Mouse (Mus musculus) MEL (cell line): ENCODE results near the gene Helz2. TPM values are rescaled to one million over a fixed set of nuclear protein-coding genes. Genes with fewer than 3 reads are reported as not detected.
A peak's percentile ranks its signal among the peaks of the same experiment; 100 is the strongest.

ENCODE experiments used
- DNase-seq: peaks from one replicate; pipeline ENCODE4 v3.0.0; 2011; ENCODE audit warnings: low read depth, low spot score
- H3K27ac ChIP-seq: 2 replicates; pipeline ENCODE4 v1.5.1; 2012; ENCODE audit warnings: low read depth, mild to moderate bottlenecking, control low read depth, low read length, moderate library complexity; ENCODE audit not compliant: control insufficient read depth
- H3K27me3 ChIP-seq, 2 experiments: fragments of 150-350 bp in 1 of 2; sonication (generic) in 1 of 2; 2 replicates each; pipeline ENCODE4 v1.6.1; 2012; ENCODE audit warnings: low read length in 2 of 2, mild to moderate bottlenecking in 2 of 2, improper control_type of control experiment in 1 of 2, moderate library complexity in 1 of 2; ENCODE audit not compliant: insufficient read depth in 2 of 2, control insufficient read depth in 1 of 2
- H3K36me3 ChIP-seq, 2 experiments: 2 replicates each; pipeline ENCODE4 v1.6.1; 2012 to 2014; ENCODE audit warnings: low read length in 2 of 2, improper control_type of control experiment in 1 of 2, inconsistent platforms in 1 of 2, mild to moderate bottlenecking in 1 of 2; ENCODE audit not compliant: insufficient read depth in 2 of 2, control insufficient read depth in 1 of 2
- H3K4me1 ChIP-seq, 2 experiments: fragments of 150-350 bp in 1 of 2; sonication (generic) in 1 of 2; 2 replicates each; pipeline ENCODE4 v1.6.1; 2012; ENCODE audit warnings: low read length in 2 of 2, improper control_type of control experiment in 1 of 2, mild to moderate bottlenecking in 1 of 2; ENCODE audit not compliant: insufficient read depth in 2 of 2, control insufficient read depth in 1 of 2
- H3K4me3 ChIP-seq, 2 experiments: fragments of 150-350 bp in 1 of 2; sonication (generic) in 1 of 2; 2 replicates each; pipeline ENCODE4 v1.5.1; 2012; ENCODE audit warnings: low read depth in 2 of 2, low read length in 2 of 2, mild to moderate bottlenecking in 2 of 2, moderate library complexity in 2 of 2, control low read depth in 1 of 2, improper control_type of control experiment in 1 of 2; ENCODE audit not compliant: control insufficient read depth in 1 of 2, insufficient read depth in 1 of 2
- H3K79me2 ChIP-seq: 2 replicates; pipeline ENCODE4 v1.6.1; 2012; ENCODE audit warnings: mild to moderate bottlenecking, low read length, moderate library complexity; ENCODE audit not compliant: control insufficient read depth, poor library complexity, insufficient read depth
- H3K9ac ChIP-seq: 2 replicates; pipeline ENCODE4 v1.6.1; 2012; ENCODE audit warnings: low read depth, mild to moderate bottlenecking, control low read depth, low read length, moderate library complexity; ENCODE audit not compliant: control insufficient read depth, poor library complexity, severe bottlenecking
- H3K9me3 ChIP-seq: fragments of 150-350 bp; sonication (generic); replicated peaks from 2 replicates; pipeline ENCODE4 v1.6.1; 2012; ENCODE audit warnings: mild to moderate bottlenecking, low read length, improper control_type of control experiment, moderate library complexity; ENCODE audit not compliant: insufficient read depth
- BHLHE40 ChIP-seq: IDR thresholded peaks from 2 replicates; pipeline ENCODE4 v1.6.1; 2012; ENCODE audit warnings: low read depth, mild to moderate bottlenecking, inconsistent platforms, low read length, improper control_type of control experiment, borderline replicate concordance
- CHD1 ChIP-seq: IDR thresholded peaks from 2 replicates; pipeline ENCODE4 v1.6.1; 2012; ENCODE audit warnings: low read depth, mild to moderate bottlenecking, inconsistent platforms, low read length, improper control_type of control experiment
- CTCF ChIP-seq, 3 experiments: IDR thresholded peaks in 2 of 3; conservative IDR thresholded peaks in 1 of 3; 2 replicates each; pipeline ENCODE4 v1.5.1; 2011 to 2012; ENCODE audit warnings: low read length in 3 of 3, low read depth in 2 of 3, mild to moderate bottlenecking in 2 of 3, improper control_type of control experiment in 1 of 3, inconsistent platforms in 1 of 3, mixed read lengths in 1 of 3, moderate library complexity in 1 of 3; ENCODE audit not compliant: control insufficient read depth in 1 of 3, insufficient read depth in 1 of 3, poor library complexity in 1 of 3, severe bottlenecking in 1 of 3
- ELF1 ChIP-seq: IDR thresholded peaks from 2 replicates; pipeline ENCODE4 v1.6.1; 2014; ENCODE audit warnings: low read depth, mild to moderate bottlenecking, inconsistent platforms, low read length, improper control_type of control experiment, moderate library complexity
- EP300 ChIP-seq, 2 experiments: IDR thresholded peaks; 2 replicates each; pipeline ENCODE4 v1.6.1; 2011; ENCODE audit warnings: improper control_type of control experiment in 2 of 2, low read length in 2 of 2, low read depth in 1 of 2, mild to moderate bottlenecking in 1 of 2
- GABPA ChIP-seq: IDR thresholded peaks from 2 replicates; pipeline ENCODE4 v1.6.1; 2012; ENCODE audit warnings: low read depth, mild to moderate bottlenecking, inconsistent platforms, low read length, improper control_type of control experiment, moderate library complexity
- GATA1 ChIP-seq: IDR thresholded peaks from 2 replicates; pipeline ENCODE4 v1.6.1; 2011; ENCODE audit warnings: low read depth, low read length, improper control_type of control experiment
- HCFC1 ChIP-seq: IDR thresholded peaks from 2 replicates; pipeline ENCODE4 v1.6.1; 2012; ENCODE audit warnings: low read depth, mild to moderate bottlenecking, inconsistent platforms, low read length, improper control_type of control experiment, moderate library complexity
- JUND ChIP-seq: IDR thresholded peaks from 2 replicates; pipeline ENCODE4 v1.6.1; 2011; ENCODE audit warnings: low read depth, mild to moderate bottlenecking, improper control_type of control experiment, low read length
- MAZ ChIP-seq: IDR thresholded peaks from 2 replicates; pipeline ENCODE4 v1.6.1; 2012; ENCODE audit warnings: low read depth, mild to moderate bottlenecking, inconsistent platforms, low read length, improper control_type of control experiment
- NELFE ChIP-seq: IDR thresholded peaks from 2 replicates; pipeline ENCODE4 v1.6.1; 2011; ENCODE audit warnings: low read depth, low read length, improper control_type of control experiment
- POLR2A ChIP-seq, 2 experiments: IDR thresholded peaks; 2 replicates each; pipeline ENCODE4 v1.6.1; 2011 to 2012; ENCODE audit warnings: low read length in 2 of 2, mild to moderate bottlenecking in 2 of 2, control low read depth in 1 of 2, improper control_type of control experiment in 1 of 2, low read depth in 1 of 2, moderate library complexity in 1 of 2; ENCODE audit not compliant: control insufficient read depth in 1 of 2, insufficient read depth in 1 of 2, poor library complexity in 1 of 2
- POLR2AphosphoS5 ChIP-seq: IDR thresholded peaks from 2 replicates; pipeline ENCODE4 v1.6.1; 2012; ENCODE audit warnings: low read depth, borderline replicate concordance, mild to moderate bottlenecking, inconsistent platforms, low read length, moderate library complexity, mixed read lengths
- RAD21 ChIP-seq: IDR thresholded peaks from 2 replicates; pipeline ENCODE4 v1.6.1; 2011; ENCODE audit warnings: mild to moderate bottlenecking, low read depth, low read length, improper control_type of control experiment
- RCOR1 ChIP-seq: IDR thresholded peaks from 2 replicates; pipeline ENCODE4 v1.6.1; 2012; ENCODE audit warnings: low read depth, mild to moderate bottlenecking, inconsistent platforms, low read length, improper control_type of control experiment
- SIN3A ChIP-seq: IDR thresholded peaks from 2 replicates; pipeline ENCODE4 v1.6.1; 2012; ENCODE audit warnings: low read length, improper control_type of control experiment, inconsistent platforms
- SMC3 ChIP-seq: IDR thresholded peaks from 2 replicates; pipeline ENCODE4 v1.6.1; 2011; ENCODE audit warnings: low read depth, low read length, improper control_type of control experiment
- TAL1 ChIP-seq: IDR thresholded peaks from 2 replicates; pipeline ENCODE4 v1.6.1; 2012; ENCODE audit warnings: mild to moderate bottlenecking, inconsistent platforms, low read length, moderate library complexity, mixed read lengths
- TCF12 ChIP-seq: IDR thresholded peaks from 2 replicates; pipeline ENCODE4 v1.6.1; 2014; ENCODE audit warnings: low read depth, mild to moderate bottlenecking, inconsistent platforms, low read length, improper control_type of control experiment, moderate library complexity
- USF2 ChIP-seq, 2 experiments: IDR thresholded peaks; 2 replicates each; pipeline ENCODE4 v1.6.1; 2011 to 2012; ENCODE audit warnings: improper control_type of control experiment in 2 of 2, low read length in 2 of 2, borderline replicate concordance in 1 of 2, inconsistent platforms in 1 of 2, low read depth in 1 of 2, mild to moderate bottlenecking in 1 of 2; ENCODE audit not compliant: insufficient read depth in 1 of 2
- ZC3H11A ChIP-seq: IDR thresholded peaks from 2 replicates; pipeline ENCODE4 v1.6.1; 2012; ENCODE audit warnings: low read depth, mild to moderate bottlenecking, inconsistent platforms, low read length, improper control_type of control experiment
- ZMIZ1 ChIP-seq: IDR thresholded peaks from 2 replicates; pipeline ENCODE4 v1.6.1; 2012; ENCODE audit warnings: low read depth, mild to moderate bottlenecking, inconsistent platforms, low read length, improper control_type of control experiment, moderate library complexity
- ZNF384 ChIP-seq: IDR thresholded peaks from 2 replicates; pipeline ENCODE4 v1.6.1; 2012; ENCODE audit warnings: low read depth, mild to moderate bottlenecking, inconsistent platforms, low read length, improper control_type of control experiment
- polyA plus RNA-seq, 2 experiments: library from polyadenylated mRNA; stranded (reverse) in 1 of 2; unstranded in 1 of 2; fragments of >175 nt in 1 of 2; fragments of >200 nt in 1 of 2; gene quantifications; 2 replicates each; pipeline versions ENCODE4 v1.2.1 to v1.2.4; 2012; ENCODE audit warnings: low replicate concordance in 2 of 2, low read depth in 1 of 2; ENCODE audit not compliant: insufficient read length in 2 of 2, insufficient read depth in 1 of 2, missing spikeins in 1 of 2
- total RNA-seq: library from RNA; depleted of rRNA; stranded (reverse); fragments of 300-350 nt; gene quantifications from 2 replicates; pipeline ENCODE4 v1.2.3, GENCODE M21; 2012

Gene Helz2
- total and polyA plus RNA-seq, 3 experiments = 6.2 to 12.0 TPM; not detected in 1

- no peak for TF ChIP-seq ELF1
- no peak for TF ChIP-seq GATA1
- TF ChIP-seq ZMIZ1 = no peak
- no peak for TF ChIP-seq NELFE
- no peak for TF ChIP-seq GABPA
- TF ChIP-seq RAD21 = no peak
- no peak for TF ChIP-seq BHLHE40
- no peak for TF ChIP-seq USF2 (IDR thresholded peaks at IDR 0.05; ENCODE audit: borderline replicate concordance in 1 of 2, insufficient read depth in 1 of 2, low read depth in 1 of 2, low read length in 2 of 2)
- TF ChIP-seq TAL1 = no peak
- no peak for TF ChIP-seq CHD1
- TF ChIP-seq EP300 (IDR thresholded peaks at IDR 0.05; ENCODE audit: low read depth in 1 of 2, low read length in 2 of 2) = no peak
Measured at GRCm38 (mm10) chr2:181187121-181188000, 54.5 kb downstream of the Helz2 start, which contains the start of gene Ppdpf (continued).

- H3K27ac ChIP-seq = no peak overlapping the region
- H3K9ac ChIP-seq = peak overlapping the region; percentile 40
Measured at GRCm38 (mm10) chr2:181186635-181187034, 55.2 kb downstream of the Helz2 start.

More at GRCm38 (mm10) chr2:181186635-181187034, 55.2 kb downstream of the Helz2 start:
- TF ChIP-seq TCF12 (no peak), SIN3A (peak; percentile 60), CTCF (IDR thresholded peaks at IDR 0.05 in 2 of 3, conservative IDR thresholded peaks at IDR 0.05 in 1 of 3; ENCODE audit: control insufficient read depth in 1 of 3, insufficient read depth in 1 of 3, low read depth in 2 of 3, low read length in 3 of 3, poor library complexity in 1 of 3, severe bottlenecking in 1 of 3) (peak; percentile 85 to 88 (median 87)), JUND (no peak), HCFC1 (no peak), ZNF384 (no peak), POLR2A (IDR thresholded peaks at IDR 0.05; ENCODE audit: control insufficient read depth in 1 of 2, insufficient read depth in 1 of 2, low read depth in 1 of 2, low read length in 2 of 2, poor library complexity in 1 of 2) (0 out of 4 replicates have a peak, but pooled peaks of 1 of the 2 experiments have one; percentile 14), RCOR1 (no peak), ELF1 (peak; percentile 23; the same call in 1 of the 2 replicates), POLR2AphosphoS5 (no peak), ZC3H11A (peak; percentile 70), EP300 (IDR thresholded peaks at IDR 0.05; ENCODE audit: low read depth in 1 of 2, low read length in 2 of 2) (no peak), SMC3 (peak; percentile 79), MAZ (no peak), RAD21 (peak; percentile 86)
- Histone ChIP-seq H3K9me3 (no peaks in the 10 kb centered on the region), H3K79me2 (no peaks in the 10 kb centered on the region; the same call in 1 of the 2 replicates), H3K4me3 (peak overlapping the region; percentile 76 to 98), H3K36me3 (no peaks in the 10 kb centered on the region), H3K4me1 (no peaks in the 10 kb centered on the region; a peak in 1 of 4 replicates), H3K27me3 (no peaks in the 10 kb centered on the region)
- DNase-seq = peak; percentile 92
